Mouse (Mus musculus): ENCODE measurements around the gene Tgfbi. TPM values are rescaled to one million over a fixed set of nuclear protein-coding genes. Genes with fewer than 3 reads are reported as not detected.

Tgfbi gene
- 42.4 and 49.4 TPM in 2 replicates for polyA plus RNA-seq (2012; rRNA removed)

DNA sequence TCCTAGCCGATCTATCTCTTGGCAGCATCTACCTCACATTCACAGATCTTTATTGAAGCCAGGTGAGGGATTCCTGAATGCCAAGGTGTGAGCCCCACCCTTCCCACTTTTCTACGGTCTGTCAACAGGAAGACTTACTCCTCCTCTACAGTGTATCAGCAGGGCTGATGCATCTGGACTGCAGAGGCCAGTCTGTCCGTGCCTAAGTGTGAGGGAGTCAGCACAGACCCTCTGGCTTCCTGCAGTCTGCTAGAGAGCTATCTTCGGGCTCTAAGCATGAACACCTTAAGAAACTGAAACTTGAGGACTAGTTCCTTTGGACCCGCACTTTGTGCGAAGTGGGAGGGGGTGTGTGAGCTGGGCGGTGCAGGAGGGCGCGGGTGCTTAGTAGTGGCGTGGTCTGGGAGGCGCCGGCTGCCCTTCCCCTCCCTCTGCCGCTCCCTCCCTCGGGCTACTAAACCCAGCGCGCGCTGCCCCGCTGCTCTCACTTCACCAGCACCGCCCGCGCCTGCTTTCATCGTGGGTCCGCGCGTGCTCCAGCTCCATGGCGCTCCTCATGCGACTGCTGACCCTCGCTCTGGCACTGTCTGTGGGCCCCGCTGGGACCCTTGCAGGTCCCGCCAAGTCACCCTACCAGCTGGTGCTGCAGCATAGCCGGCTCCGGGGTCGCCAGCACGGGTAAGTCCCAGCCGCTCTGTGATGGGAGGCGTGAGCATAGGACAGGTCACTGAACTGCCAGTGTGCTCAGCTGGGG lies at the start of gene Tgfbi:
TSS of gene Tgfbi (plus strand) at position 421 of the 754 bp plus-strand sequence.
- no peak for DNase-seq (ENCODE audit: low read depth)

DNA sequence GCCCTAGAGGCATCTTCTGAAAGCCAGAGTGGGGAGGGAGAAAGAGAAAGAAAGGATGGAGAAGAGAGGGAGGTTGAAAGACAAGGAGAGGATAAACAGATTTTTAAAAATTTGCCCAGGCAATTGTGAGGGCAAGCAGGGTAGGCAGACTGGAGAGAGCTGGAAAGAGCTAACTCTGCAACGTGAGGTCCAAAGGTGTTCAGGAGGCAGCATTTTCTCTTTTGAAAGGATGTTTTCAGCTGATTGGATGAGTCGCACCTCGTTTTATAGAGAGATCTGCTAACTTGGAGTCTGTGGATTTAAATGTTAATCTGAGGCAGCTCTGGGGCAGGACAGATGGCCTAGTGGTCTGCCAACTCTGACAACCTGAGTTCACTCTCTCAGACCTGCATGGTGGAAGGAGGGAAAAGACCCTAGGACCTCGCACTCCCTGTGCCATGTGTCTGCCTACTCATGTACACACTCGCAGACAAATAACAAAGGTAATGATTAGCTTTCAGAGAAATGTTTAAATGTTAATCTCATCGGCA lies 49.4 kb upstream of the Tgfbi start:
- DNase-seq (ENCODE audit: low read depth), result no peak

DNA sequence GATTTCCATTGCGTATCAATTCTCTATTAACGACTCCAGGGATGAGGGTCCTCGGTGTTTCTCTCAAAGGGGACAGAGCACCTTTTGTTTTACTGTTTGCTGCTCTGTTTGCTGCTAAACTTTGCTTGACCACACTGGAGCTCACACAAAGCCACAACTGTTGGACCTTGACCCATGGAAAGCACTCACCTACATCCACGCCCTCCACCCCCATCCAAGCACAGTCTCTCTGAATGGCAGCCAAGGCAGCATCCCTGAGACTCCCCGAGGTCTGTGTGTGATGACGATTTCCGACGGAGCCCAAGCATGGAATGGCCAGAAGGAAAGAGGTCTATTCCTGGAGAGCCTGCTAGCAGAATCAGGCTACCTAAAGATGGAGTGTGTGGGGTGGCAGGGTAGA lies 48.2 kb upstream of the Tgfbi start:
- no peak for DNase-seq (ENCODE audit: low read depth)

DNA sequence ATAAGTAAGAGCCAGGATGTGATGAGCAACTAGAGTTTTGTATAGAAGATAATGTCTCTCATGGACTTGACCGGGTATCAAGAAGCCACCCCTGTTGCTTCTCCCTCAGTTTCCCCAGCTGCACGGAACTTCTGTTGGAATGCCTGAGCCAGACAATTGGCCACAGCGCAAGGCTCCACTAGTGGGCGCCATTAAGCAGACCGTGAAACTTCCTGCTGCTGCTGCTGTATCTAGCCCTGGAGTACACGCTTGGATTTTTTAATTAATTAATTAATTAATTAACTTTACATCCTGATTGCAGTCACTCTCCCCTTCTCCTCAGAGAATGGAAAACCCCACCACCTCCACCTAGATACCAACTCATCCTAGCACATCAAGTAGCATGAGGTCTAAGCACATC lies 46.2 kb upstream of the Tgfbi start:
- DNase-seq (ENCODE audit: low read depth), result no peak

DNA sequence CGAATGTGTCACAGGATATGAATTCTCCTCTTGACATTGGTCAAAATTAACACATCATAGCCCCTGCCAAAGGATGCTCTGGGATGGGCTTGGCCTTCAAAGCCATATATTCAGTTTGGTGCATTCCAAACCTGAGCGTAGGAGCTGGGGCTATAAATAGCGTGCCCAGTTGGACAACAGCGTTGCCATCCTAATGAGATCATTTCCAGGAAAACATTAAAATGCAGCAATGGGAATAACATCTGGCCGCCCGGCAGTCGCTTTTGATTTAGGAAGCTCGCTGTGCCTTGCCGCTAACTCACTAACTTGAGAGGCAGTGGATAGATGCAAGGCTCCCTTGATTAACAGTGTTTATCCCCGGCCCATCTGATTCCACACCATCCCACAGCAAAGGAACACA lies 43.0 kb upstream of the Tgfbi start:
- DNase-seq (ENCODE audit: low read depth), result no peak

DNA sequence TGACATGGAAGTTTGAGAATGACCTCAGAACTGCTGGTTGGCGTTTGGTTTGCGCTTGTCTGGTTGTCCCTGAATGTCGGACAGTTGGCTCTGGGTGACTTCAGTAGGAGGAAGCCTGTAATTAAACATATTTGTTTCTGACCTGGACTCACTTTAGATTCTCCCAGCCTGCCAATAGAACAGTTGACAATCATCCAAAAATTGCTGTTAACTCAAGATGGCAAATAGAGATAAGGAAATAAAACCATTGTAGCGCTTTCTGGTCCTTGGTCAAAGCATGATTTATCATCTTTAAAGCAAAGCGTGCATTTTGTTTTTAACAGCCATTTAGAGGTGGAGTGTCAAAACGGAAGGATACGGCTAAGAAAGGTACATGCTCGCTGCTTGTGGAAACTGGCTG lies 37.7 kb upstream of the Tgfbi start:
- DNase-seq (ENCODE audit: low read depth), result no peak

DNA sequence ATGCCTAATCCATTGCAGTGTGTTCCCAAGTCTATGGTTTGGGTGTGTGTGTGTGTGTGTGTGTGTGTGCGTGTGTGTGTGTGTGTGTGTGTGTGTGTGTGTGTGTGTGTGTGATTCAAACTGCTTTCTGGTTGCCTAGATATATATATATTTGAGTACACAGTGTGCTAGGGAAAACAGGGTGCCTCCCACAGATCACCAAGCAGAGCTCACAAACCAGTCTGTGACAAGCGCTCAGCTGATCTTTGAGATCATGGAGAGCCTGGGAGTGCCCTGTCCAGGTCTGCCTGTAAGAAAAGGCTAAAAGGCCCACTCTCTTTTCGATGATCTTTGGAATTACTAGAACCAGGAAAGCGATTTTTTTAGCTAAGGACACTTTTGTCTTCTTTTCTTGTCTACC lies 34.2 kb upstream of the Tgfbi start:
- DNase-seq (ENCODE audit: low read depth), result no peak

DNA sequence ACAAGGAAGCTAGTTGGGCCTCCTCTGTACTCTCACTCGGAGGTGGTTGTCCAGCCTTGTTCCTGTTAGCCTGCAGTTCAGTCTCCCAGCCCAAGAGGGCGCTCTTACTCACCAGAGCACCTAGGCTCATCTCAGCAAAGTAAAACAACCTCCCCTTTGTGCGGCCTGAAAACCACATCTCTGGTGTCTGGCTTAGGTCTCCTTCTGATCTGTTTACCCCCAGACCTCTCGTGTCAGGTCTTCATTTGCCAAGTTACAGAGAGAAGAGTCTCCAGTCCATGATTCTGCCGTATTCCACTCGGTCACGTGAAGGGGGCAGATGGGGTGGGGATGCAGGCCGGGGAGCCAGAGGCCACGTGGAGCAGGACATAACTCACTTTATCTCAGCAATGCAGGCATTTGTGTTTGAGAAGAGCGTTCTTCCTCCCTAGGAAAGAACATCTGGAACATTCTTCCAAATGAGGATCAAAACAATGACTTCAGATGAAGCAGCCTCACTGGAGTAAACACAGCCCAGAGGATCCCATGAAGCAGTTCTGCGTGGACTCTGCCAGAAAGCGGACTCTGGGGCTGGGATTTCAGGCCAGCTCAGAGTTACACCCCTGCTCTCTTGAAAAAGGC lies 33.5 kb upstream of the Tgfbi start:
- DNase-seq (ENCODE audit: low read depth), result no peak

DNA sequence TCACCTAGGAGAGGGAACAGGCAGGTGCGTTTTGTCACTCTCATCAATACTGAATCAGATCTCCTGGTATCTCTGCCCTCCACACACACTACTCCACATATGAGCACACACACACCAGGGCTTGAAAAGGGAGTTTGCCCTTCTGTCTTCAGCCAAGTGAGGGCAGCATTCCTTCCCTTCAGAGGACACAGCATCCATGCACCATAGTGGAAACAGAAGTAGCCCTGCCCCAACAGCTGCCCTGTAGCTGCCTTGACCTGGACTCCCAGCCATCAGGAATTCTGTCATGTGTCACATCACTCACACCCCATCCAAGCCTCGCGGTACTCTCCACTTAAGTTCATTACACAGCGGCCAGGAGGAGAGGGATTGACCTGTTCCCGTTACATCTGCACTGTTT lies 31.2 kb upstream of the Tgfbi start:
- no peak for DNase-seq (ENCODE audit: low read depth)

DNA sequence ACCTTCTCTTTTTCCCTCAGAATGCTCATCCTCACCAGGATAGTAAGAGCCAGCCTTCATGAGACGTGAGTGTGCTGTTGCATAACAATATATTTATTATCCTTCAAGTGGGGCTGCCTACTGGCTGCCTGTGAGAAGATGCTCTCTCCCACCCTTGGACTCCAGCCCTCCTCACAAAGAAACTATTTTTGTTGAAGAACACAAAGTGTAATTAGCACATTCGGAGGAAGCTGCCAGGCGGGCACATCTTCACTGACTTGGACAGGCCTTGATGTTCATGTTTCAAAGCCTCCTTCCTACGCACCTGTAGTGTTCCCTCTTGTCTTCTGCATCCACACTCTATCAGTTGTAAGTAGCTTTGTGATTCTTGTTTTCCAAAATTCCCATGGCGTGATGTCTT lies 28.9 kb upstream of the Tgfbi start:
- no peak for DNase-seq (ENCODE audit: low read depth)

DNA sequence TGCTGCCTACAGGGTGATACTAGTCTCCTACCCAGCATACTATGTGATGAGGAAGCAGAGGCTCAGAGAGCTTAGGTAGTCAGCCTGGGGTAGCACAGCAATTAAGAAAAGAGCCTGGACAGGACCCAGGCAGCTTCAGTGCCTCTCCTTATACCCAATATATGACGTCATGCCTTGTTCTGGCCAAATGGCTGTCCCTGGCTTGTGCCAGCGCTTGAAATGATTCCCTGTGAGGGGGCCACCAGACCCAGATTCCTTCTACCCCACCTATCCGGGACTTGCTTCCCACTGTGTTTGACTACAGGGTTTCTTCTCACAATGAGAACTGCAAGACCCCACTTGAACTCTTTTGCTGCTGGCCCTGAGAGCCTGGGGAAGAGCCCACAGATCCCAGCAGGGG lies 27.8 kb upstream of the Tgfbi start:
- no peak for DNase-seq (ENCODE audit: low read depth)

DNA sequence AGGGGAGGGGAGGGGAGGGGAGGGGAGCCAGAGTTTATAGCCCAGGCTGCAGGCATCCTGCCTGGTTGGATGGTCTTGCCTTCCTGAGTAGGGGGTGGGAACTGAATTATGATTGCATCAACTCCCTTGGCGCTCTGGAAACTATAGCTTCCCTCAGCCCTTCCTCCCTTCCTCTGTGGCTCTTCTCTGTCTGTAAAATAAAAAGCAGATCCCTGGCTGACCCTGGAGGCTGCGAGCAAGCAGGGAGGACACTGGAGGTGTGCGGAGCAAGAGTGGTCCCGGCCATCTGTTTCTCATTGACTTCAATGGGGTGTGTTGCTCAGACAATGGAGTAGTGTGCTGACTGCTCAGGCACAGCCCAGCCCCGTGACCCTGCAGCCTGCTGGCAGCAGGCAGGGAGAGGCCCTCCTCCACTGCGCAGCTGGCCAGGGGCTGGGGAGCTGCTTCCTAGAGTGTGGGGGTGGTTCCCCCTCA lies 27.3 kb upstream of the Tgfbi start:
- DNase-seq (ENCODE audit: low read depth), result no peak

DNA sequence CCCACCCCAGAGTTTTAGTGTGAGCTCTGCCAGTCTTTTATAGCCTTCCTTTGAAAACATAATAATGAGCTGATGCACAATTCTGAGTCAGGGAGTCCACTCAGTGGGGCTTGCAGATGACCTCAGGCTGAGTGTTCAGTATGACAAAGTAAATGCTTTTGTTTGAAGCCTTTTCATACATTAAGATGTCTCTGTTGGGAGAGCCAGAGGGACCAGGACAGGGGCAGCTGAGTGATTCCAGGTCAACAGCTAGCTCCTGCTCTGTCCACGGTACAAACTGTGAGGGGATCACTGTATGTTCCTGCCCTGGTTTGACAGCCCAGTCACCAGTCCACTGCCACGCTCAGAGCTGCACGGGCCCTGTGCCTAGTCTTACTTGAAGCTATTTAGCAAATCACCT lies 26.6 kb upstream of the Tgfbi start:
- no peak for DNase-seq (ENCODE audit: low read depth)

DNA sequence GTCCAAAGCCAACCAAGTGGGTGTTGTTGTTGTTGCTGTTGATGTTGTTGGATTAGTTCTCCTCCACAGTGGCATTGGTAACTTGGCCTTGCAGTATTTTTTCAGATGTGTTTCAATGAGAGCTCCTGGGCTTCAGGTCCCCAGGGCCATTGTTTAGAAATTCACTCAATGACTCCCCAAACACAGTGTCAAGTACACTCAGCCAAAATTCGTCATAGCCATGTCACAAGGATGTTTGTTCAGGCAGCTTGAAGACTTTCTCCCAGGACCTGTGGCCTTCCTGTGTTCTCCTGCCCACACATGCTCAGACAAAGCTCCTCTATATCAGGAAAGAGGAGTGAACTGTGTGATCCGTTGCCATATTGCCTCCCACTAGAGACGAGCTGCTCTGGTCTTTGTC lies 23.3 kb upstream of the Tgfbi start:
- DNase-seq (ENCODE audit: low read depth), result no peak

DNA sequence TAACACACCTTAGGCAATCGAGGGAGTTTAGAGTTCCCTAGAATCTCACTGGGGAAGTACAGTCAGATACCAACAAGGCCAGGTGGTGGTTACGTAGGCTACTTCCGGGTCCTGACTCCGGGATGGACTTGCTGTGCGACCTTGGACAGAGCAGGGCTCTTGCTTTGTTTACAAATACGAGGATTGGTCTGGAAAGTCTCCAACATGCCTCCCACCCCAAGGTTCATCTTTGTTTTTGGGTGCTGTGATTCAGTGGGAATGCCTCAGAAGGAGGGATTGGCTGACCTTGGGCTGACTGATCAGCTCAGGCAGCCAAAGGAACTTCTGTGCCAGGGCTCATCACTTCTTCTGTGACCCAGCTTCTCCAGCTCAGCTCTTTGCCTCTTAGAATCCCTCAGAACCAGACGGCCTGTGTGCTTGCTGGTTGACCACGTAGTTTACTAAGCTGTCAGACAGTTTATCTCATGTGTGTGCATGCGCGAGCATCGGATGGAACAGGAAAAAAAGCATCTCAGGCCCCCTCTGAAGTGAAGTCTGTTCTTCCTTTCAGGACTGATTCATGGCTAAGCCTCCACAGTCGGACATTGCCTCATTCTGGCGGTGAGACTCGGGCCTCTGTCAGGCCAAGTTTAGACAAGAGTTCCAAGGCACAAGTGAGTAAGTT lies 20.7 kb upstream of the Tgfbi start:
- DNase-seq (ENCODE audit: low read depth), result no peak

DNA sequence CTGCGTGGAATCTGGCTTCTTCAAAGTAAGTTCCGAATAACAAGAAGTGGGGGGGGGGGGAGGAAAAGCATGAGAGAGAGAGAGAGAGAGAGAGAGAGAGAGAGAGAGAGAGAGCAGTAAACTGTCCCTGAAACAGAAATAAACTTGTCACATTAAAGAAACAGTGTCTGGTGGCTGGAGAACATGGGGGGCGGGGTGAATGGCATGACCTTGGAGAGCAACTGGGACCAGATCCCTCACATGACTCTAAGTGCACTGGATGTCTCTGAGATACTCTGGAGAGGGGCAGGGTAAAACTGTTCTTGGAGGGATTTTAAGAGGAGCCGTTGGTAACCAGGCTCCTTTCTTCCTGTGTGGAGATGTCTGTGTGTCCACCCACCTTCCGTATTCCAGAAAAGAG lies 19.1 kb upstream of the Tgfbi start:
- DNase-seq (ENCODE audit: low read depth), result no peak

DNA sequence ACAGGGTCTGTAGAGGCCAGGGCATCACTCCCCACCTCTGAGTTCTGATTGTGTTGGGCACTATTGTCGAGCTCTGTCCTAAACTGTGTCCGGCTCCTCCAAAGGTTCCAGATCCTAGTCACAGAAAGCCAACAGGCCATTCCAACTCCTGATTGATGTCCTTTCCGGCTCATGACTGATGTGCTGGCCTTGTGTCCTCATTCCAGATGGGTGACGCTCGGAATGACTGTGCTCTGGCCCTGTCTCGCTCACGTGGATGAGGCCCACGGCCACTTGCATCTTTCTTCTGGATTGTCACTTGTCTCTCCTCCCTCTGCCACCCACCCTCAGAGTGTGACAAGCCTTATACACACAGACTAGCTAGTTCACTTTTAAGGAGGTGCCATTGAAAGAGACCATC lies 18.1 kb upstream of the Tgfbi start:
- DNase-seq (ENCODE audit: low read depth), result no peak

DNA sequence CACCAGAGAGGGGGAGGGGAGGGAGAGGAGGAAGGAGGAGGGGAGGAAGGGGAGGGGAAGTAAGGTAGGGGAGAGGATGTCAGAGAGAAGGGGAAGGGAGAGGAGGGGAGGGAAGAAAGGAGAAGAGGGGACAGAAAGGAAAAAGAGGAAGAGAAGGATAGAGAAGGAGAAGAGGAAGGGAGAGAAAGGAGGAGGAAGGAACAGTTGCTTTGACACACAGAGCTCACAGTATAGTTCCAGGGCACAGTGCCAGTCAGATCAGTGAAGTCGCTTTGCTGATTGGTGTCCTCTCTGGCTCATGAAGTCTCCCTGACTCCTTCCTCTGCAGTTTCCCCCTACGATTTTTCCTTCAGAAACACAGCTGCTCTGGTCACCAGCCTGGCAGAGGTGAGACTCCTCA lies 17.4 kb upstream of the Tgfbi start:
- DNase-seq (ENCODE audit: low read depth), result no peak

DNA sequence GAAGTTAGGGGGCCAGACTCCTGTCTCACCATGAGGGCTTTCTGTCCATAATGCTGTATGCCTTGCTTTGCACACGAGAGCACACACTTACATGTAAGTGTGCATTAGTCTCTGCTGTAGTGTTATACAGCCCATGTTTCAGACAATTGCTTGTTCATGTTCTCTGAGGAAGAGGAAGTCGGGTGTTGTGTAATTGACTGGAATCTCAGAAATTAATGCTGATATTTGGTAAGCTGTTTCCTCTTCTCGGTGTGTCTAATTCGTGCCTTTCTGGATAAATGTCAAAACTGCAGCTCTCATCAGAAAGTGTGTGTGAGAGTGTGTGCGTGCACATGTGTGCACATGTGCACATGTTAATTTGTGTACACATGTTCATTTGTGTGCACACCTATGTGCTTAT lies 16.1 kb upstream of the Tgfbi start:
- DNase-seq (ENCODE audit: low read depth), result no peak

DNA sequence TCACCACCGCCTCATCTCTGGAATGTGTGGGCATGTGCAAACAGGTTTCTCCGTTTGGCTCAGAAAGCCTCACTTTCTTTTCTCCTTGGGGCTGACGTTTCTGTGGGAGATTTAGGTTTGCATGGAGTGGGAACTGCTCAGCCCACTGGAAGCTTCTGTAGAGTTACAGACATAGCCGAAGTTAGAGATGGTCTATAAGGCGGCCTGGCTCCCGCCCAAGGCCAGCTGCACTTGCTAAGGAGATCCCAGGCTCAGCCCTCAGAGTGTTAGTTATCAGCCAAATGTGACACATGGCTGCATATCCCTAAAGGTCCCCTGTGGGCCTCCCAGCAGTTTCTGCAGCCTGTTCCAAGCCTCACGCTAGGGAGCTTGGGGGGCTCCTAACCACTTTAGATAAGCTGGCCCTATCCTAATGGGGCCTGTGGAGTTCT lies 15.3 kb upstream of the Tgfbi start:
- no peak for DNase-seq (ENCODE audit: low read depth)

DNA sequence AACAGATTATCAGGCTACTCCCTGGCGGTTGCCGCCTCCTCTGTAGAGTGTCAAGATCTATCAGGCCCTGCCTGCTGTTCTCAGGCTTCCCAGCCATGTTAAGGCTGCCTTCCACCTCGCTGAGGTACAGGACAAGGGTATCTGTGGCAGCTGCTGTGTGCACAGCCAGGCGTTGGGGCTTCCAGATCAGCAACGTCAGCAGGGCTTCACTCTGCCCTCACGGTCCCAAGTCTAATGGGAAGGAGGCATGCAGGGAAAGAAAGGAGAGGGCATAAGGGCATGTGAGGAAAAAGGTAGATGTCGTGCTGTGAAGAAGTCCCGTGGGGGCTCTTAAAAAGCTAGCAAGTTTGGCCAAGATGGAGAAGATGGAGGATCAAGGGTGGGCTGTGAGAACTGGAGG lies 14.1 kb upstream of the Tgfbi start:
- no peak for DNase-seq (ENCODE audit: low read depth)

DNA sequence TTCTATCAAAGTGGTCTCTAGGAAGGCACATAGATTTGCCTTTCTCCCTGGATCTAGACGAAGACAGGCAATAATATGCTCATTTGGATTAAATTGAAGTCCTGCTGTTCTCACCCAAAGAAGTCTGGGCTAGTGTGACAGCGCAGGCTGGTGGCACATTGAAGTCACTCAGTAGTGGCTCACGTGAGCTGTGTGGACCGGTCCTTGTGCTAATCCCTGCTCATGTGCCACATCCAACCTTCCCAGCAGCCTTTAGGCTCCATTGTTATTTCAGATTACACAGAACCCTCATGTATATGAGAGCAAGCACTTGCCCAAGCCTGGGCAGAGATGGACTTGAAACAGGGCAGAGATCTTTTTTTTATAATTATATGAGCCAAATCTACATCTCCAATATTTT lies 12.0 kb upstream of the Tgfbi start:
- no peak for DNase-seq (ENCODE audit: low read depth)
